In the genomic region with DNA sequence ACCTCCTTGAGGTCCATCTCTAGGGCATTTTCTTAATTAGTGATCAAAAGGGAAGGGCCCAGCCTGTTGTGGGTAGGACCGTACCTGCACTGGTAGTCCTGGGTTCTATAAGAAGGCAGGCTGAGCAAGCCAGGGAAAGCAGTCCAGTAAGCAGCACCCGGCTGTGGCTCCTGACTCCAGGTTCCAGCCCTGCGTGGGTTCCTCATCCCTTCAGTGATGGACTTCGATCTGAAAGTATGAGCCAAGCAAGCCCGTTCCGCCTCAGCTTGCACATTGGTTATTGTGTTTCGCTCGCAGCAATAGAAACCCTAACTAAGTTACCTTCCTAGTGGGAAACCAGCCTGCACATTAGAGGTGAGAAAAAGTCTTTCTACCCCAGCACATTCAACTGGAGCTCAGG, we compare ENCODE assay signal across 34 mouse cellular contexts. TPM values are rescaled to one million over a fixed set of nuclear protein-coding genes. Genes with fewer than 3 reads are reported as not detected.
DNase-seq lines count a peak whose midpoint lies in the region; ATAC-seq lines count a peak whose summit lies in the region.
"Had no signal": no experiment of that assay in that cellular context is flagged by ENCODE, and none has a peak within 500 bp of the region (broad histone marks: within the 10 kb centered on the region; RNA-seq: fewer than 3 reads in every experiment).

No protein-coding gene starts in this region.

- 89% methylated on average over 8 of the region's 8 CpGs for WGBS in heart, embryonic 12.5 days
- WGBS in kidney, embryonic 15.5 days = 81% methylated on average over 8 of the region's 8 CpGs
- 86% methylated on average over 8 of the region's 8 CpGs for WGBS in kidney, embryonic 14.5 days

- peaks cover 57% of the 10 kb centered on the region for H3K4me1 ChIP-seq in heart, embryonic 12.5 days (replicated peaks)
- no peaks in the 10 kb centered on the region for H3K4me1 ChIP-seq in kidney, embryonic 15.5 days
- no peaks in the 10 kb centered on the region for H3K4me1 ChIP-seq in kidney, embryonic 14.5 days (ENCODE audit: control insufficient read depth, insufficient read depth, low read length)
- H3K4me1 ChIP-seq: embryonic facial prominence, embryonic 12.5 days had no signal

- H3K4me3 ChIP-seq in heart, embryonic 12.5 days = no peak overlapping the region
- H3K4me3 ChIP-seq in kidney, embryonic 15.5 days (replicated peaks) = no peak overlapping the region
- no peak overlapping the region for H3K4me3 ChIP-seq in kidney, embryonic 14.5 days (ENCODE audit: low read length)
- H3K4me3 ChIP-seq: embryonic facial prominence, embryonic 12.5 days; embryonic facial prominence, embryonic 15.5 days; gastrocnemius, adult 2 months; heart, embryonic 15.5 days had no signal

- intact Hi-C loops in heart, postnatal 10 days (cut with DNase I) = no loop called here

- no peak for ATAC-seq in heart, embryonic 12.5 days (ENCODE audit: insufficient number of reproducible peaks, low FRiP score)
- no peak for ATAC-seq in kidney, embryonic 15.5 days (replicated peaks; ENCODE audit: low FRiP score)
- ATAC-seq in kidney, embryonic 14.5 days (ENCODE audit: low FRiP score, low TSS enrichment) = no peak
- ATAC-seq: CD4-positive, CD25-positive, alpha-beta regulatory T cell, adult 4 months; forebrain, embryonic 14.5 days; forebrain, postnatal 0 days; hindbrain, postnatal 0 days; inflammation-experienced regulatory T-cells, adult 6 months had no signal

- H3K27ac ChIP-seq in heart, embryonic 12.5 days (ENCODE audit: poor library complexity, severe bottlenecking) = 0 out of 2 replicates have a peak overlapping the region, but pooled peaks have one; percentile 2
- H3K27ac ChIP-seq in kidney, embryonic 15.5 days = no peak overlapping the region
- no peak overlapping the region for H3K27ac ChIP-seq in kidney, embryonic 14.5 days (ENCODE audit: low read depth, low read length)
- H3K27ac ChIP-seq: embryonic facial prominence, embryonic 12.5 days; embryonic facial prominence, embryonic 15.5 days; gastrocnemius, adult 2 months; heart, embryonic 15.5 days; hindbrain, embryonic 14.5 days; hindbrain, postnatal 0 days had no signal

- H3K4me2 ChIP-seq in heart, embryonic 12.5 days = no peak overlapping the region
- no peak overlapping the region for H3K4me2 ChIP-seq in kidney, embryonic 15.5 days
- no peak overlapping the region for H3K4me2 ChIP-seq in kidney, embryonic 14.5 days (replicated peaks; ENCODE audit: low read depth, low read length)
- H3K4me2 ChIP-seq: embryonic facial prominence, embryonic 12.5 days; embryonic facial prominence, embryonic 15.5 days; heart, embryonic 15.5 days; hindbrain, embryonic 14.5 days had no signal

- H3K9me3 ChIP-seq in heart, embryonic 12.5 days (replicated peaks) = peaks cover 3% of the 10 kb centered on the region; the same call in 1 of the 2 replicates
- H3K9me3 ChIP-seq in kidney, embryonic 15.5 days (replicated peaks) = no peaks in the 10 kb centered on the region
- 0 out of 2 replicates have a peak, but pooled peaks cover 3% of the 10 kb centered on the region for H3K9me3 ChIP-seq in kidney, embryonic 14.5 days (ENCODE audit: control insufficient read depth, low read length)
- H3K9me3 ChIP-seq: embryonic facial prominence, embryonic 12.5 days; embryonic facial prominence, embryonic 15.5 days; heart, embryonic 15.5 days had no signal

- H3K36me3 ChIP-seq in heart, embryonic 12.5 days = no peaks in the 10 kb centered on the region
- H3K36me3 ChIP-seq in kidney, embryonic 15.5 days = no peaks in the 10 kb centered on the region
- no peaks in the 10 kb centered on the region for H3K36me3 ChIP-seq in kidney, embryonic 14.5 days (ENCODE audit: control insufficient read depth, insufficient read depth, low read length)
- H3K36me3 ChIP-seq: embryonic facial prominence, embryonic 12.5 days; embryonic facial prominence, embryonic 15.5 days; heart, embryonic 15.5 days had no signal

- 0 out of 2 replicates have a peak, but pooled peaks cover 3% of the 10 kb centered on the region for H3K27me3 ChIP-seq in heart, embryonic 12.5 days (replicated peaks)
- peaks cover 23% of the 10 kb centered on the region for H3K27me3 ChIP-seq in kidney, embryonic 15.5 days
- H3K27me3 ChIP-seq in kidney, embryonic 14.5 days (ENCODE audit: control insufficient read depth, insufficient read depth, low read length) = peaks cover 12% of the 10 kb centered on the region

- no peak for DNase-seq in heart, postnatal 10 days
- DNase-seq in kidney, adult 18-20 months = peak; percentile 17
- peak; percentile 27 to 50 for DNase-seq in kidney, postnatal 25 days
- DNase-seq: adrenal gland, adult 2 months; adrenal gland, postnatal 14 days; cerebellum, adult 11 months; cerebellum, adult 2 months; cerebellum, adult 9-11 months; cerebellum, postnatal 25 days; forebrain, postnatal 0 days; gastrocnemius, adult 2 months; gastrocnemius, postnatal 14 days; heart, postnatal 14 days; heart, postnatal 4 days had no signal

- no peak overlapping the region for H3K9ac ChIP-seq in heart, embryonic 12.5 days
- no peak overlapping the region for H3K9ac ChIP-seq in kidney, embryonic 15.5 days
- no peak overlapping the region for H3K9ac ChIP-seq in kidney, embryonic 14.5 days (ENCODE audit: low read depth, low read length)
- H3K9ac ChIP-seq: embryonic facial prominence, embryonic 12.5 days; embryonic facial prominence, embryonic 15.5 days; forebrain, postnatal 0 days; heart, embryonic 15.5 days; hindbrain, embryonic 14.5 days had no signal

RNA-seq across cellular contexts. Expression of gene Pdik1l, which starts 9.7 kb away (rescaled TPM):
- 14.9 and 18.1 TPM in 2 replicates for polyA plus RNA-seq in heart, embryonic 12.5 days (2016; fragmentation: Nextera tagmentation; extraction: Ambion mirVana)
- 10 to 100 TPM in 1 of 2 experiments, 1 to 10 TPM in 1; 7.5 to 10.3 TPM for total RNA-seq in heart, postnatal 10 days (2021)
- polyA plus RNA-seq in kidney, embryonic 15.5 days (2015; fragmentation: Nextera tagmentation; extraction: Ambion mirVana) = 21.6 TPM in 2 replicates
- polyA plus RNA-seq in kidney, embryonic 14.5 days (2014; fragmentation: Nextera tagmentation; extraction: Ambion mirVana) = 14.9 and 18.8 TPM in 2 replicates

RNA-seq across cellular contexts. Expression of gene Trim63, which starts 17.6 kb away (rescaled TPM):
- 90.7 and 93.9 TPM in 2 replicates for polyA plus RNA-seq in heart, embryonic 12.5 days (2016; fragmentation: Nextera tagmentation; extraction: Ambion mirVana)
- total RNA-seq in heart, postnatal 10 days (2021) = 100 to 1,000 TPM; 238 to 242 TPM
- 3.7 and 4.4 TPM in 2 replicates for polyA plus RNA-seq in kidney, embryonic 15.5 days (2015; fragmentation: Nextera tagmentation; extraction: Ambion mirVana)
- polyA plus RNA-seq in kidney, embryonic 14.5 days (2014; fragmentation: Nextera tagmentation; extraction: Ambion mirVana) = 0.88 and 1.4 TPM in 2 replicates
- total RNA-seq: adrenal gland, adult 2 months; adrenal gland, postnatal 14 days; common myeloid progenitor, adult 5-6 weeks; MEL had no signal
- polyA plus RNA-seq: CD4-positive, CD25-positive, alpha-beta regulatory T cell, adult 4 months; forebrain, embryonic 14.5 days; inflammation-experienced regulatory T-cells, adult 6 months had no signal

RNA-seq across cellular contexts. Expression of gene Grrp1, which starts 43.5 kb away (rescaled TPM):
- 4.5 TPM in 2 replicates for polyA plus RNA-seq in heart, embryonic 12.5 days (2016; fragmentation: Nextera tagmentation; extraction: Ambion mirVana)
- 10 to 100 TPM; 13.5 to 15.2 TPM for total RNA-seq in heart, postnatal 10 days (2021)
- 10.6 and 12.1 TPM in 2 replicates for polyA plus RNA-seq in kidney, embryonic 15.5 days (2015; fragmentation: Nextera tagmentation; extraction: Ambion mirVana)
- polyA plus RNA-seq in kidney, embryonic 14.5 days (2014; fragmentation: Nextera tagmentation; extraction: Ambion mirVana) = 9.2 and 12.8 TPM in 2 replicates
- total RNA-seq: common myeloid progenitor, adult 5-6 weeks; MEL had no signal
- polyA plus RNA-seq: C2C12; CD4-positive, CD25-positive, alpha-beta regulatory T cell, adult 4 months; inflammation-experienced regulatory T-cells, adult 6 months had no signal

RNA-seq across cellular contexts. Expression of gene Slc30a2, which starts 45.6 kb away (rescaled TPM):
- polyA plus RNA-seq in heart, embryonic 12.5 days (2016; fragmentation: Nextera tagmentation; extraction: Ambion mirVana) = 0.42 and 0.44 TPM in 2 replicates
- under 1 TPM; 0.12 to 0.69 TPM for total RNA-seq in heart, postnatal 10 days (2021)
- 0.73 and 1.1 TPM in 2 replicates for polyA plus RNA-seq in kidney, embryonic 15.5 days (2015; fragmentation: Nextera tagmentation; extraction: Ambion mirVana)
- 0.09 and 0.11 TPM in 2 replicates for polyA plus RNA-seq in kidney, embryonic 14.5 days (2014; fragmentation: Nextera tagmentation; extraction: Ambion mirVana)
- total RNA-seq: common myeloid progenitor, adult 5-6 weeks; forebrain, postnatal 0 days; hindbrain, postnatal 0 days had no signal
- polyA plus RNA-seq: C2C12; forebrain, embryonic 11.5 days; hindbrain, embryonic 11.5 days had no signal

RNA-seq across cellular contexts. Expression of gene Gm30191, which starts 50.6 kb away (rescaled TPM):
- polyA plus RNA-seq in heart, embryonic 12.5 days (2016; fragmentation: Nextera tagmentation; extraction: Ambion mirVana) = not detected in 2 replicates
- not detected for total RNA-seq in heart, postnatal 10 days (2021)
- not detected in 2 replicates for polyA plus RNA-seq in kidney, embryonic 15.5 days (2015; fragmentation: Nextera tagmentation; extraction: Ambion mirVana)
- polyA plus RNA-seq in kidney, embryonic 14.5 days (2014; fragmentation: Nextera tagmentation; extraction: Ambion mirVana) = not detected in 2 replicates
- total RNA-seq: adrenal gland, adult 2 months; adrenal gland, postnatal 14 days; adrenal gland, postnatal 4 days; common myeloid progenitor, adult 5-6 weeks; forebrain, postnatal 0 days; gastrocnemius, adult 2 months; gastrocnemius, postnatal 14 days; gastrocnemius, postnatal 4 days; heart, adult 8-10 months; heart, postnatal 14 days; heart, postnatal 4 days; hindbrain, postnatal 0 days; MEL had no signal
- polyA plus RNA-seq: adrenal gland, adult 2 months; C2C12; CD4-positive, CD25-positive, alpha-beta regulatory T cell, adult 4 months; embryonic facial prominence, embryonic 12.5 days; embryonic facial prominence, embryonic 15.5 days; forebrain, embryonic 14.5 days; frontal cortex, adult 2 months; heart, embryonic 15.5 days; inflammation-experienced regulatory T-cells, adult 6 months had no signal

Comparison
In these comparisons a context has a peak if more than half of its experiments do, and no peak if none do; other contexts are left out.
1. DNase-seq: peak in kidney, adult 18-20 months (single experiment) and kidney, postnatal 25 days (2 of 2); none in heart, postnatal 10 days (0 of 2).
2. RNA of gene Trim63, which starts 17.6 kb away (polyA plus RNA-seq): 90.7 to 93.9 TPM in heart, embryonic 12.5 days; 3.7 to 4.4 TPM in kidney, embryonic 15.5 days and 0.88 to 1.4 TPM in kidney, embryonic 14.5 days; every median in the first group is over 10 times any median in the second.